Comparison of ENCODE assay signal across 11 mouse cellular contexts in genomic region chr3:89387632-89388031, GRCm38 (mm10). TPM values are rescaled to one million over a fixed set of nuclear protein-coding genes. Genes with fewer than 3 reads are reported as not detected.
DNase-seq lines count a peak whose midpoint lies in the region; ATAC-seq lines count a peak whose summit lies in the region.
"Had no signal": no experiment of that assay in that cellular context is flagged by ENCODE, and none has a peak within 500 bp of the region (broad histone marks: within the 10 kb centered on the region; RNA-seq: fewer than 3 reads in every experiment).

No protein-coding gene starts in this region.

- WGBS in kidney, embryonic 15.5 days: 83% methylated on average over 11 of the region's 11 CpGs
- WGBS in limb, embryonic 15.5 days: 74% methylated on average over 11 of the region's 11 CpGs

- DNase-seq in kidney, postnatal 14 days: no peak
- peak; percentile 38 for DNase-seq in CD4-positive helper T cell, adult 2 months (ENCODE audit: low read depth, low spot score)
- DNase-seq in Muller cell, postnatal 12 days (ENCODE audit: inconsistent ontology term): peak; percentile 44
- DNase-seq in frontal cortex, postnatal 10 days (ENCODE audit: low spot score in 2 of 2): no peak
- DNase-seq in left cerebral cortex, postnatal 4 days: no peak

- intact Hi-C loops in left cerebral cortex, postnatal 4 days (cut with DNase I): no loop called here

- H3K9me3 ChIP-seq in kidney, embryonic 15.5 days (replicated peaks): no peaks in the 10 kb centered on the region
- H3K9me3 ChIP-seq in limb, embryonic 15.5 days: no peaks in the 10 kb centered on the region
- H3K9me3 ChIP-seq: heart, embryonic 15.5 days; limb, embryonic 12.5 days had no signal

- H3K4me3 ChIP-seq in kidney, embryonic 15.5 days (replicated peaks): no peak overlapping the region
- H3K4me3 ChIP-seq in limb, embryonic 15.5 days: peak overlapping the region; percentile 7; the same call in 1 of the 2 replicates
- H3K4me3 ChIP-seq: heart, embryonic 15.5 days; limb, embryonic 12.5 days had no signal

- no peaks in the 10 kb centered on the region for H3K27me3 ChIP-seq in kidney, embryonic 15.5 days
- H3K27me3 ChIP-seq in limb, embryonic 15.5 days: 0 out of 2 replicates have a peak, but pooled peaks cover 3% of the 10 kb centered on the region
- H3K27me3 ChIP-seq: heart, embryonic 15.5 days had no signal

- no peak overlapping the region for H3K9ac ChIP-seq in kidney, embryonic 15.5 days
- H3K9ac ChIP-seq in limb, embryonic 15.5 days: no peak overlapping the region
- H3K9ac ChIP-seq: heart, embryonic 15.5 days; limb, embryonic 12.5 days had no signal

- no peak overlapping the region for H3K27ac ChIP-seq in kidney, embryonic 15.5 days
- no peak overlapping the region; the same call in 1 of the 2 replicates for H3K27ac ChIP-seq in limb, embryonic 15.5 days
- H3K27ac ChIP-seq: heart, embryonic 15.5 days; limb, embryonic 12.5 days had no signal

- H3K36me3 ChIP-seq in kidney, embryonic 15.5 days: no peaks in the 10 kb centered on the region
- H3K36me3 ChIP-seq in limb, embryonic 15.5 days: no peaks in the 10 kb centered on the region
- H3K36me3 ChIP-seq: heart, embryonic 15.5 days; limb, embryonic 12.5 days had no signal

- H3K4me1 ChIP-seq in kidney, embryonic 15.5 days: peaks cover 78% of the 10 kb centered on the region
- peaks cover 69% of the 10 kb centered on the region for H3K4me1 ChIP-seq in limb, embryonic 15.5 days

- no peak for ATAC-seq in kidney, embryonic 15.5 days (replicated peaks; ENCODE audit: low FRiP score)
- ATAC-seq in limb, embryonic 15.5 days (ENCODE audit: insufficient number of reproducible peaks, low FRiP score, low TSS enrichment, low read depth): no peak
- no peak for ATAC-seq in inflammation-experienced regulatory T-cells, adult 6 months

- 0 out of 2 replicates have a peak overlapping the region, but pooled peaks have one; percentile 23 for H3K4me2 ChIP-seq in kidney, embryonic 15.5 days
- H3K4me2 ChIP-seq in limb, embryonic 15.5 days: 0 out of 2 replicates have a peak overlapping the region, but pooled peaks have one; percentile 31
- H3K4me2 ChIP-seq: heart, embryonic 15.5 days; limb, embryonic 12.5 days had no signal

RNA-seq across cellular contexts. Expression of gene Zbtb7b, which starts 6.9 kb away (rescaled TPM):
- 2.4 and 3.7 TPM in 2 replicates for polyA plus RNA-seq in kidney, embryonic 15.5 days (2015; fragmentation: Nextera tagmentation; extraction: Ambion mirVana)
- 7.0 and 7.2 TPM in 2 replicates for polyA plus RNA-seq in limb, embryonic 15.5 days (2015; fragmentation: Nextera tagmentation; extraction: Ambion mirVana)
- total RNA-seq in left cerebral cortex, postnatal 4 days (2021): 1 to 10 TPM; 3.3 to 3.8 TPM
- 10 to 100 TPM; 11.1 to 16.2 (median 11.4) TPM for polyA plus RNA-seq in inflammation-experienced regulatory T-cells, adult 6 months (2017; shearing (Covaris generic))

RNA-seq across cellular contexts. Expression of gene Lenep, which starts 15.0 kb away (rescaled TPM):
- 0.14 TPM in 1 of 2 replicates, not detected in the other for polyA plus RNA-seq in kidney, embryonic 15.5 days (2015; fragmentation: Nextera tagmentation; extraction: Ambion mirVana)
- polyA plus RNA-seq in limb, embryonic 15.5 days (2015; fragmentation: Nextera tagmentation; extraction: Ambion mirVana): not detected in 2 replicates
- 1 to 10 TPM in 1 of 2 experiments, under 1 TPM in 1; 0.54 to 4.5 TPM for total RNA-seq in left cerebral cortex, postnatal 4 days (2021)
- polyA plus RNA-seq in inflammation-experienced regulatory T-cells, adult 6 months (2017; shearing (Covaris generic)): under 1 TPM in 1 of 3 experiments, not detected in 2; 0.38 TPM
- polyA plus RNA-seq: heart, embryonic 15.5 days; limb, embryonic 12.5 days had no signal

RNA-seq across cellular contexts. Expression of gene Dcst1, which starts 22.6 kb away (rescaled TPM):
- polyA plus RNA-seq in kidney, embryonic 15.5 days (2015; fragmentation: Nextera tagmentation; extraction: Ambion mirVana): 1.9 and 2.5 TPM in 2 replicates
- 0.52 and 0.76 TPM in 2 replicates for polyA plus RNA-seq in limb, embryonic 15.5 days (2015; fragmentation: Nextera tagmentation; extraction: Ambion mirVana)
- total RNA-seq in left cerebral cortex, postnatal 4 days (2021): under 1 TPM; 0.22 to 0.97 TPM
- under 1 TPM; 0.40 to 0.88 (median 0.71) TPM for polyA plus RNA-seq in inflammation-experienced regulatory T-cells, adult 6 months (2017; shearing (Covaris generic))
- polyA plus RNA-seq: embryonic facial prominence, embryonic 11.5 days had no signal

RNA-seq across cellular contexts. Expression of gene Flad1, which starts 24.0 kb away (rescaled TPM):
- polyA plus RNA-seq in kidney, embryonic 15.5 days (2015; fragmentation: Nextera tagmentation; extraction: Ambion mirVana): 29.4 and 31.4 TPM in 2 replicates
- 27.1 and 31.0 TPM in 2 replicates for polyA plus RNA-seq in limb, embryonic 15.5 days (2015; fragmentation: Nextera tagmentation; extraction: Ambion mirVana)
- total RNA-seq in left cerebral cortex, postnatal 4 days (2021): 10 to 100 TPM; 27.6 to 28.3 TPM
- 10 to 100 TPM; 43.1 to 63.7 (median 57.5) TPM for polyA plus RNA-seq in inflammation-experienced regulatory T-cells, adult 6 months (2017; shearing (Covaris generic))

RNA-seq across cellular contexts. Expression of gene Dcst2, which starts 25.9 kb away (rescaled TPM):
- 0.34 and 0.35 TPM in 2 replicates for polyA plus RNA-seq in kidney, embryonic 15.5 days (2015; fragmentation: Nextera tagmentation; extraction: Ambion mirVana)
- polyA plus RNA-seq in limb, embryonic 15.5 days (2015; fragmentation: Nextera tagmentation; extraction: Ambion mirVana): 0.20 and 0.23 TPM in 2 replicates
- under 1 TPM; 0.74 to 0.92 TPM for total RNA-seq in left cerebral cortex, postnatal 4 days (2021)
- under 1 TPM in 2 of 3 experiments, not detected in 1; 0.20 to 0.54 TPM for polyA plus RNA-seq in inflammation-experienced regulatory T-cells, adult 6 months (2017; shearing (Covaris generic))
- polyA plus RNA-seq: heart, embryonic 15.5 days had no signal

Comparison
In these comparisons a context has a peak if more than half of its experiments do, and no peak if none do; other contexts are left out.
1. DNase-seq: peak in CD4-positive helper T cell, adult 2 months (single experiment) and Muller cell, postnatal 12 days (single experiment); none in kidney, postnatal 14 days (single experiment), frontal cortex, postnatal 10 days (0 of 2) and left cerebral cortex, postnatal 4 days (single experiment).